Mouse (Mus musculus): Measurements from ENCODE around the gene Mmrn1. TPM values are rescaled to one million over a fixed set of nuclear protein-coding genes. Genes with fewer than 3 reads are reported as not detected.

Mmrn1 gene
- polyA plus RNA-seq, 1 experiment = 4.0 TPM

DNA sequence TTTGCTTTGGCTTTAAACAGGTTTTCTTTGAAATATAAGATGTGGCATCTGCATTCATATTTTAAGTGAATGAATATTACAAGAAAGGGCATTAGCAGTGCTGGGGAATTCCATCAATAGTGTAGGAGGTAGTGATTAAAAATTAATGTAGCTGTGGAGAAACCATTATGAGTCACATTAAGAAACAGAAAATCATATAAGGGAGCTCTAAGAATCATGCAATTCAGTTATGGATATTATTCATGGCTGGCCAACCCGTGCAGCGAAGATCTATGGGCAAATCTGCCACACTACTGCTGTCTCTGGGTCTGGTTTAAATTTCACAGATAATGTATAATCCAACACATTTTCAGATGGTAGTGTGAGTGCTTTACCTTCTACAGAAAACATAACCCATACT is 36.5 kb downstream of the Mmrn1 start:
- WGBS = 83% methylated on average over 2 of the region's 2 CpGs
- H3K4me1 ChIP-seq (ENCODE audit: control insufficient read depth, insufficient read depth, low read length) = no peaks in the 10 kb centered on the region
- H3K4me3 ChIP-seq (replicated peaks; ENCODE audit: extremely low read depth, low read depth, low read length) = no peak overlapping the region
- no peak for TF ChIP-seq CTCF (IDR thresholded peaks at IDR 0.05; ENCODE audit: insufficient read depth, low read length)
- TF ChIP-seq POLR2A (IDR thresholded peaks at IDR 0.05; ENCODE audit: borderline replicate concordance, extremely low read depth, low read depth, low read length) = no peak
- DNase-seq = no peak

DNA sequence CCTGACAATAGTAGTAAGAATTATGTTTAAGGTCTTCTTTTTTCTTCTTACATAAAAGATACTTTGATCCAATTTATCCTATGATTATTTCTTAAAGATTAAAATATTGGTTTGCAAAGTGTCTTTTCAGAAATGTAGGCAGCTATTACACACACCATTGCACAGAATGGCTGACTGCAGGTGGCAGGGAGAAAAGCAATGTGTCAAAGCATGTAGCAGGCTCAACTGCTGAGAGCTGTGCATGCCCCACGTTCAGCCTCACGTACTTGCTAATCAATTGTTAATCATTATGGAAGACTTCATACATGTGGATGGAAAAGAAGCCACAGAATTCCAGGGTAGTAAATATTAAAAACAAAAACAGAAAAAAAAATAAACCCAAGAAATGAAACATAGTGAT is 37.1 kb downstream of the Mmrn1 start:
- WGBS = 58% methylated on average over 2 of the region's 2 CpGs
- DNase-seq = no peak
- Histone ChIP-seq H3K4me3 (replicated peaks; ENCODE audit: extremely low read depth, low read depth, low read length) (no peak overlapping the region), H3K4me1 (ENCODE audit: control insufficient read depth, insufficient read depth, low read length) (no peaks in the 10 kb centered on the region)
- TF ChIP-seq POLR2A (IDR thresholded peaks at IDR 0.05; ENCODE audit: borderline replicate concordance, extremely low read depth, low read depth, low read length) = no peak
- TF ChIP-seq CTCF (IDR thresholded peaks at IDR 0.05; ENCODE audit: insufficient read depth, low read length) = no peak

DNA sequence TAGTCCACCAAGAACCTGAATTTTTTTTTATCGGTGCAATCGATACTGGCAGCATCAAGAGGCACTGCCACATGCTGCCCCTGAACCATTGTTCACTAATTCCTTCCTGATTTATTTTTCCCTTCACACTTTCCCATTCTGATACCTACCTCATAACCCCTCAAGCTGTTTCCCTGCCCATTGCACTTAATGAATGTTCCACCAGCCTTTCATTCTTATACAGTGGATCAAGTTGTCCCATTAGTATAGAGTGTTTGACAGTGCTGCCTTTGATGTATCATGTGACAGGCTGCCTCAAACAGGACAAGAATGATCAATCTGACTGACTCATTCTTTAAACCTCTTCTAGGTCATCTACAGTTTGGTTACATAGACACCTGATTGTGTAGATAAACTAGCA is 37.9 kb downstream of the Mmrn1 start:
- Histone ChIP-seq H3K4me1 (ENCODE audit: control insufficient read depth, insufficient read depth, low read length) (no peaks in the 10 kb centered on the region), H3K4me3 (replicated peaks; ENCODE audit: extremely low read depth, low read depth, low read length) (no peak overlapping the region)
- TF ChIP-seq CTCF (IDR thresholded peaks at IDR 0.05; ENCODE audit: insufficient read depth, low read length) (no peak), POLR2A (IDR thresholded peaks at IDR 0.05; ENCODE audit: borderline replicate concordance, extremely low read depth, low read depth, low read length) (no peak)
- 56% methylated on average over 2 of the region's 2 CpGs for WGBS
- DNase-seq = no peak

DNA sequence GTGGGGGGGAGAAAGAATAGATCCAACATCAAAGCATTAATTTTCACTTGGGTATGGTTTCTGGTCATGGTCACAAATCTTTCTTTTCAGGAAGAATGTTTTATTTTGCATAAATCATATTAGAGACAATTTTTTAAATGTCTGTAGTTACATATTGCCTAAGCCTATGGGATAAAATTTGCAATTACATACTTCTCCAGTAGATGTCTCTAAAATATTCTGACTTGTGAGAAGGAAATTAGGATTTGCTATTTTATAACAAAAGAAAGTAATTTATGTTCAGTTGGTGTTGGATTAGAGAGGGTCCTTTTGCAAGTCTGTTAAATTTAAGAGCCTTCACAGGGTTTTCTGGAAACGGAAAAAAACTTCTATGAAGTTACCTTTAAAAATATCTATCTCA is 39.0 kb downstream of the Mmrn1 start:
- H3K4me1 ChIP-seq (ENCODE audit: control insufficient read depth, insufficient read depth, low read length) = no peaks in the 10 kb centered on the region
- 56% methylated on average over 1 of the region's 1 CpGs for WGBS
- no peak for TF ChIP-seq POLR2A (IDR thresholded peaks at IDR 0.05; ENCODE audit: borderline replicate concordance, extremely low read depth, low read depth, low read length)
- no peak for TF ChIP-seq CTCF (IDR thresholded peaks at IDR 0.05; ENCODE audit: insufficient read depth, low read length)
- no peak for DNase-seq
- H3K4me3 ChIP-seq (replicated peaks; ENCODE audit: extremely low read depth, low read depth, low read length) = no peak overlapping the region

DNA sequence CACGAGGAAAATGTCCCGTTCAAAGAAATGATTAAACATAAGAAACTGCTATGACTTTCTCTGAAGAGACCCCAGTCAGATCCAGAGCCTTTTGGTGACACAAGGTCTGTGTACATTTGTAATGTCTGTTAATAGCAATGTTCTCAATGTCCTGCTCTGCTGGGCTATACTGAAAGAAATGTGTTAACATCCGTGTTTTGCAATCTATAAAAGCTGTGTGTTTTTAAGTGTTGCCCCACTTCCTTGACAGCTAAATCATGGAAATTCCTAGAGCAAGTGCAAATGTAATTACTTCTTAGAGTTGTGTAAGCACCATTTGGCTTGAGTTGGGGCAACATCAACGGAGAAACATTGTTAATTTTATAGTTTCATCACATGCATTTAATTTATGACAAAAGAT is 42.2 kb downstream of the Mmrn1 start:
- WGBS = 62% methylated on average over 4 of the region's 4 CpGs
- TF ChIP-seq CTCF (IDR thresholded peaks at IDR 0.05; ENCODE audit: insufficient read depth, low read length) (no peak), POLR2A (IDR thresholded peaks at IDR 0.05; ENCODE audit: borderline replicate concordance, extremely low read depth, low read depth, low read length) (no peak)
- H3K4me1 ChIP-seq (ENCODE audit: control insufficient read depth, insufficient read depth, low read length) = no peaks in the 10 kb centered on the region
- no peak overlapping the region for H3K4me3 ChIP-seq (replicated peaks; ENCODE audit: extremely low read depth, low read depth, low read length)
- no peak for DNase-seq

DNA sequence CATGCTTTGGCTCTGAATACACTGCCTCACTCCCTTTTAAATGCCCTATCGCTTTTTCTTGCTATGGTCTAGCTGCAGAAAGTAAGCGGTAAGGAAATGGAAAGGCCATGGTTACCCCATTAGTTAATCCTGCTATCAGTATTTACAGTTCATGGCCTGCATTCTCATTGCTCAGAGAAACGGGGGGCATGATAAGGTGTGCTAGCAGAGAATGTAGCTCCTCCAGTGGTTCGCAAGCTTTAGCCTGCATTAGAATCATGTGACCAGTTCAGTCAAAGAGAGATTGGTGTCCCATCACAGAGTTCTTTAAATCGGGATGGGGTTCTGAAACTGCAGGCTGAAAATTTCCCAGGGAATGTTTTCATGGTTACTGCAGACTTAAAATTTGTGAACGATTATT is 44.6 kb downstream of the Mmrn1 start:
- WGBS = 72% methylated on average over 6 of the region's 6 CpGs

DNA sequence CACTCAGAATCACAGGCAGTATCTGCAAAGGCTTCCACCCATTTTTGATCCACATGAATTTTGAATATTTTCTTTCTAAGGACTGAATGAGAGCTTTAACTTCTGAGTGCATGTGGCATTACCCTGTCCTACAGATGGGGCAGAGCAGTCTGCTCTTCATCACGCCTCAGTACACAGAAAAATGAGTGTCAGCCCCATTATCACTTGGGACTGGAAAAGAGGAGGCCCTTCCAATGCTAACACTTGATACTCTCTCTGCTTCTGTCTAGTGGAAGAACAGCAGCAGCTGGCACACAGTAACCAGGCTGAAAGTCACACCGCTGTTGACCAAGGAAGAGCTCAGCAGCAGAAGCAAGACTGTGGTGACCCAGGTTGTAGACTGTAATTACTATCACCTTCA is 46.0 kb downstream of the Mmrn1 start:
- 77% methylated on average over 2 of the region's 2 CpGs for WGBS
- DNase-seq = no peak
- Histone ChIP-seq H3K4me3 (replicated peaks; ENCODE audit: extremely low read depth, low read depth, low read length) (no peak overlapping the region), H3K4me1 (ENCODE audit: control insufficient read depth, insufficient read depth, low read length) (no peaks in the 10 kb centered on the region)
- TF ChIP-seq CTCF (IDR thresholded peaks at IDR 0.05; ENCODE audit: insufficient read depth, low read length) = no peak
- TF ChIP-seq POLR2A (IDR thresholded peaks at IDR 0.05; ENCODE audit: borderline replicate concordance, extremely low read depth, low read depth, low read length) = no peak

More for the DNA sequence above, 44.6 kb downstream of the Mmrn1 start:
- Histone ChIP-seq H3K4me1 (ENCODE audit: control insufficient read depth, insufficient read depth, low read length) (no peaks in the 10 kb centered on the region), H3K4me3 (replicated peaks; ENCODE audit: extremely low read depth, low read depth, low read length) (no peak overlapping the region)
- no peak for TF ChIP-seq POLR2A (IDR thresholded peaks at IDR 0.05; ENCODE audit: borderline replicate concordance, extremely low read depth, low read depth, low read length)
- no peak for TF ChIP-seq CTCF (IDR thresholded peaks at IDR 0.05; ENCODE audit: insufficient read depth, low read length)
- DNase-seq = no peak

DNA sequence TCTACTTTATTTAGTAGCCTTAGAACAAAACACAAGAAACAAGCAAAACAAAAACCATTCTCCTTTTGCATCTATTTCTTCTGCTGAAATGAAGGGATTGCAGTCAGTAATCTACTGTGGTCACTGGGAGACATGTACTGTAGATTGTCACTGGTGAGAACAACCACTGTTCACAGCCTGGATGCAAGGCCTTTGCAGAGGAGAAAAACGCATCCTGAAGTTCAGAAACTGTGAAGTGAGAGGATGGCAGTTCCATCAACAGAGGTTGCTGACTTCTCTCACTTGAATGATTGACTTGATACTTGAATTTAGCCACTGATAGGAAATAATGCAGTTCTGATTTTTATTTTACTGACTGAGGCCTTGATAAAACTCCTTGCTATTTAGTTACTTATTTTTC is 53.8 kb downstream of the Mmrn1 start:
- 68% methylated on average over 1 of the region's 1 CpGs for WGBS

DNA sequence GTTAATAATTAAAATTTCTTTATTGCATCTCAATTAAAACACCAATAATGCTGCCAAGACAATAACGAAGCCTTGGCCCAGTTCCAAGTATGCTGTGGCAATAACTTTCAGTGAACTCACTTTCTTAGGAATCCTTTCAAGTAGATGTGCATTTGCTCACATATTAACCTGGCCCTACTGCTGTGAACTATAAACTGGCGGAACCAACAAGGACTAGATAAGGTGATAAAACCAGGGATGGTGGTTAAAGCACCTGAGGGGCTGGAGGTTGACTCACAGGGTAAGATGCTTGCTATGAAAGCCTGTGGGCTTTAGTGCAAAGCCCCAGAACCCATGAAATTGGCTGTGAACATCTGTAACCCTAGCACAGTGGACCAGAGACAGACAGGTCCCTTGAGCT is 54.3 kb downstream of the Mmrn1 start:
- H3K4me3 ChIP-seq (replicated peaks; ENCODE audit: extremely low read depth, low read depth, low read length) = no peak overlapping the region
- TF ChIP-seq POLR2A (IDR thresholded peaks at IDR 0.05; ENCODE audit: borderline replicate concordance, extremely low read depth, low read depth, low read length) (no peak), CTCF (IDR thresholded peaks at IDR 0.05; ENCODE audit: insufficient read depth, low read length) (no peak)
- no peaks in the 10 kb centered on the region for H3K4me1 ChIP-seq (ENCODE audit: control insufficient read depth, insufficient read depth, low read length)
- no peak for DNase-seq
- 67% methylated on average over 2 of the region's 2 CpGs for WGBS

More for the DNA sequence above, 53.8 kb downstream of the Mmrn1 start:
- no peaks in the 10 kb centered on the region for H3K4me1 ChIP-seq (ENCODE audit: control insufficient read depth, insufficient read depth, low read length)
- H3K4me3 ChIP-seq (replicated peaks; ENCODE audit: extremely low read depth, low read depth, low read length) = no peak overlapping the region
- no peak for DNase-seq
- no peak for TF ChIP-seq CTCF (IDR thresholded peaks at IDR 0.05; ENCODE audit: insufficient read depth, low read length)
- no peak for TF ChIP-seq POLR2A (IDR thresholded peaks at IDR 0.05; ENCODE audit: borderline replicate concordance, extremely low read depth, low read depth, low read length)

DNA sequence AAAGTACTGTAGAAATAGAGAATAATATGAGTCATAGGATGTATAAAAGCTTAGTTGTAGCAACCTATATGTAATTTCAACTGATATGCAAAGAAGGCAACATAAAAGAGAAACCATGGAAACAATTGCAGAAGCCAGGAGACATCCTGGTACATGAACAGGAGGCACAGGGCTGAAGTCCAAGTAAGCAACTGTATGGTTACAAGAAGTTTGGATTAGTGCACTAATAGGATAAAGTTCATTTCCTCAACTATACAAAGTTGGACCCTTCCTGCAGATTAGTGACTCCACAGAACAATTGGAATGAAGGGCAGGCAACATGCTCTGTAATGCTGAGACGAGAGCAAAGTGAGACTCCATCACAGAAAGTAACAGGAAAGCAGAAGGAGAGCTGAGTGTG is 59.6 kb downstream of the Mmrn1 start:
- H3K4me3 ChIP-seq (replicated peaks; ENCODE audit: extremely low read depth, low read depth, low read length) = no peak overlapping the region
- WGBS = 43% methylated on average over 1 of the region's 1 CpGs
- H3K4me1 ChIP-seq (ENCODE audit: control insufficient read depth, insufficient read depth, low read length) = no peaks in the 10 kb centered on the region
- TF ChIP-seq CTCF (IDR thresholded peaks at IDR 0.05; ENCODE audit: insufficient read depth, low read length) (no peak), POLR2A (IDR thresholded peaks at IDR 0.05; ENCODE audit: borderline replicate concordance, extremely low read depth, low read depth, low read length) (no peak)
- DNase-seq = no peak
